Mouse (Mus musculus) left cerebral cortex, adult 9 months (tissue): Measurements from ENCODE around the gene Ercc1.

ENCODE experiments used
- DNase-seq, 2 experiments: peaks; one replicate each; pipeline ENCODE4 v3.0.0; 2022; ENCODE audit warnings: low spot score in 2 of 2

Ercc1 gene

DNA sequence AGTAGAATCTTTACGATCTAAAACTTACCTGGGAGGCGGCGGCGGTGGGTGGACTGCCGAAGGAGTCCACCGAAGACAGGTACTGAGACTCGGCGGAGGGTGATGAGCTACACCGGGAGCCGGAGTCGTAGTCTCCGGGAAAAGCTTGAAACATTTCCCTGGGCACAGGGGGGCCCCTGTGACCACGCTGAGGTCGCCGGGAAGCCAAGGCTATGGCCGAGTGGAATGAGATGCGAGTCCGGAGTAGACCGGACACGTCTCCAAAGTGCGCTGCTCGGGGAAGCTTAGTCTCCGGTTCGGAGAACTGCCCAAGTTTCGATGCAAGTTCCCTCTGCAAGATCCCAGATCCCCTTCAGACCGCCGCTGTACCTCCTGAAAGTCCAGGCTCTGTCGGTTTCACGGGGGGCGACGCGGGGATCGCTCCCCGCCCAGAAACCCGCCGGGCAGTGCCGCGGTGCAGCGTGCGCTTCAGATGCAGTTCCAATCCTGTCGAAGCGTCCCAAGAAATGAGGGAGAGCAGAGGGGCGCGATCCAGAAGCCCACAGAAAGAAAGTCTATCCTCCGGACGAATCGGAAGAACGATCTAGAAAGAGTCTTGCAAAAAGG lies 35.2 kb upstream of the Ercc1 start:
- no peak for DNase-seq

DNA sequence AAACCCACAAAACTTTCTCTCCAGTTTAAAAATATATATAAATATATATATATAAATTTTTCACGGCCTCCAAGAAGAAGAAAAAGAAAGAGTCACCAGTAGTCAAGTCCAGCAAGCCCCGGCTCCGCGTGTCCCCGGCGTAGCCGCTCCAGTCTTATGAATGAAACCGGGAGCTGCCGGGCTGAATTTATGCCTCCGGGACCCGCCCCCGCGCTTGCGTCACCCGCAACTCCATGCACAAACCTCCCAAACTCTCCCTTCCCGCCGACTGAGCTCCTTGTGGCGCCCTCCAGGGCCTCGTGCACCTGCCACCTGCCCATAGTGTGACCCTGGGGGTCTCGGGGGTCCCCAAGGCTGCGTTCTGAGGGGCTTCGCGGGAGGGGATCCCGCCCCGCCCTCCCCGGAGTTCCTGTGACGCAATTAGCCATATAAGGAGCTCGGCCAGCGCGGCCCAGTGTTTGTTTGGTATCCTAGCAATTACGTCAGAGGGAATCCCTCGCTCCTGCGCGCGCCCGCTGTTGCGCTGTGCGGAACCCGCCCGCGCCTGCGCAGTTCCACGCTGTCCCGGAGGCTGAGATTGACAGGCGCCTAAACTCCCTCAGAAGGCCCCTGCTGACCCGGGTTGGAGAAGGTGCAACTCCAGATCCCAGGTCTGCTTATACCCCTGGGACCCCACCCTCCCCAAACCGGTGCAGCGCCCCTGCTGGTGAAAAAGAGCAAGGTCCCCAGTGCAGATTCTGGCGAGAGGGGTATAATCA lies 34.5 kb upstream of the Ercc1 start, which contains the start of gene Fosb:
TSS of gene Fosb (minus strand) at position 168 of the 758 bp plus-strand sequence.
- DNase-seq: peak; percentile 88 to 96

DNA sequence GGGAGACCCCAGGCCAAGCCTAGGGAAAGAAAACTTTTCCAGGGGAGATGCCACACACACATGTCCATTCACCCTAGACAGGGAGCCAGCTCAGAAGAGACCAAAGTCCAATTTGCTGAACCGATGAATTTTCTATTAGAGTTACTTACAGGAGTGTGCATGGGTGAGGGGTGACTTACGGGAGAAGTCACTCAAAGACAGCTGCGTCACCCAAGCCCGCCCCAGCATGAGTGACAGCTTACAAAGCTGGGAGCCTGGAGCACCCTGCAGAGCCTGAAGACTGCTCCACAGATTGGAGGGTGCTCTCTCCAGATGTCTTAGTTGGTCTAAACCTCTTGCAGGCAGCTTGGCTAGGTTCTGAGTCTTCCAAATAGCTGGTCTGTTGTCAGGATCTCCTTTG lies 32.6 kb upstream of the Ercc1 start:
- no peak for DNase-seq

DNA sequence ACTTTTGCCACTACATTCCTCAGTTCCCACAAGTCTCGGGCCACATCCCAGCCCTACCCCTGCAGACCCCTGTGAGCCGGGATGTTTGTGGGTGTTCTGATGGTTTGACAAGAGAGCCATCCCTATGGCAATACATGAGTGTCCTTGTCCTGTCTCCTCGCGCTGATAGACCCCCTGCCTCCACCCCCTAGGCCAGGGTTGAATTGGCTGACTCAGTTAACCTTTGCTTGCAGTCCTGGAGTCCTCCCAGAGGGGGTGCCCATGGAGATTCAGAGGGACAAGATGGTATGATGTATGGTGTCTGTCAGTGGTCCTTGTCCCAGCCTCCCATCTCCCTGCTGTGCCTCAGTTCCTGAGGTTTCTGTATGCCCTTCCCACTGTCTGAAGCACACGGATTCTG lies 30.5 kb upstream of the Ercc1 start:
- no peak for DNase-seq

DNA sequence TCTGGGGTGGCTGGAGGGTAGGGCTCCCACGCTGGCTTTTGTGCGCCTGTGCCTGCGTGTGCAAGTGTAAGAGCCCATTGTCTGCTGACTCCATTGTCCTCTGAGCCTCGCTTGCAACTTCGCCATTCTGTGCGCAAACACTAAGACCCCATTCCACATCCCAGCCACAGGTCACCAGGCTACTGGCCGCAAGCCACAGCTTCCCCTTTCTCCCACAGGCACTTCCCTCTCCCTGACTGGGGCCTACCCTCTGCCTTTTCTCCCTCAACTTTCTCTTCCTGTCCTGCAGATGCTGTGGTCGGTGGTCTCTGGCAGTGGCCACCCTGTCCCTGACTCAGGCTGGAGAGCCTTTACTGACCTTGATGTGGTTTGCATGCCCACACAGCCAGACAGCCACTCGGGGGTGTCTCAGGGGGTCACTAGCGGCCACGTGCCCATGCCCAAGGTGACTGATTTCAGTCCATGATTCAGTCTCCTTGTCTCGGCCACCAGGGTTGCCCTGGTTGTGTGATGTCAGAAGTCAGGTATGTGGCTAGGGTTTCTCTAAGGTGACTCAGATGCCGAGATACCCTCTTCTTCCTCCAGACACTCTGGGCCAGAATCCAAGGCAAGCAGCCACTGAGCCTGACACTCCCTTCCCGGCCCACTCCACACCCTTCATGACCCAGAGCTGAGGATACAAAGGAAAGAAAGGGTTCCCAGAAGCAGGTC lies 28.0 kb upstream of the Ercc1 start:
- no peak for DNase-seq

DNA sequence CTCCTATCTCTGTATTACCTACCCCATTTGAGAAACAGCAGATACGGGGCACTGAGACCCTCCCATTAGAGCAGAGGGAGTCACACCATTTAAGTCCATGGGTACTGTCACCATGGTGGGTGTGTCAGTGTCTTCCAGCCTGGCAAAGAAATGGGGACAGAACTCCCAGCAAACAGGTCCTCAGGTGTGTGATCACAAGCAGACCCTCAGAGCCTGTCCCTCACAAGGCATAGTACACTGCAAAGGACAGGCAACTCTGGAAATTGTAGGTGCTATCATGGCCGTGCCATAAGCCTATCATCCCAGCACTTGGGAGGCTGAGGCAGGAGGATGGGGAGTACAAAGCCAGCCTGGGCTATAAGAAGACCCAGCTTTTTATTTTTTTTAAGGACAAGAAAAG lies 26.4 kb upstream of the Ercc1 start:
- no peak for DNase-seq

DNA sequence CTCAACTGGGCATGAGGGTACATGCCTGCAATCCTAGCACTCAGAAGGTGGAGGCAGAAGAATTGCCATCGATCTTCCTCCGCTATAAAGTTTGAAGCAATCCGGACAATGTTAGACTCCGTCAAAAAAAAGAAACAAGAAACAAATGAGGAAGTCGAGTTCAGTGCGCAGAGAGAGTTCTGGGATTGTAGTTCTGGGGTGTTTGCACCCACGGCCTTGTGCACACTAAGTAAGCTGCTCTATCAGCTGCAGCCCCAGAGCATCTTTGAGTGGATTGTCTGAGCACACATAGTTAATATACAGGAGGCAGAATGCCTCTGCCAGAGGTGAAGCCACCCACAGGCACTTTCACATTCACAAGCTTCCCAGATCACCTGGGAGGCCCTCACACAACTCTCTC lies 25.9 kb upstream of the Ercc1 start:
- no peak for DNase-seq

DNA sequence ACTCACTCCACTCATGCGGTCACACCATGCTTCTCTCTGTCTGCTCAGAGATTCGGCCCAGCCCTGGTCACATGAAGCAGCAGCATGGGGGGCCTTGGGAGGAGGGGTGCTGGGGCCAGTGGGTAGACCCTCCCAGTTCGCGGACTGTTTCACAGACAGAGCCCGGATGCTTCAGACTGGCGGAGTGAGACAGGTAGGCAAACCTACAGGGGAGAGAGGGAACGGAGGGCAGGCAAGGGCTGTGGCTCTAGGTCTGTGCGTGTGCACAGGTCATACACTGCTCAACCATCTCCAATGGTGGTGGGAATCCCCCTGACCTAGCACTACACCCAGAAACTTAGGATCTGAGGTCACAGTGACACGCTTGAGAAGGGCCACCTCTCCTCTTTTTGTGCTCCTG lies 25.1 kb upstream of the Ercc1 start:
- no peak for DNase-seq

DNA sequence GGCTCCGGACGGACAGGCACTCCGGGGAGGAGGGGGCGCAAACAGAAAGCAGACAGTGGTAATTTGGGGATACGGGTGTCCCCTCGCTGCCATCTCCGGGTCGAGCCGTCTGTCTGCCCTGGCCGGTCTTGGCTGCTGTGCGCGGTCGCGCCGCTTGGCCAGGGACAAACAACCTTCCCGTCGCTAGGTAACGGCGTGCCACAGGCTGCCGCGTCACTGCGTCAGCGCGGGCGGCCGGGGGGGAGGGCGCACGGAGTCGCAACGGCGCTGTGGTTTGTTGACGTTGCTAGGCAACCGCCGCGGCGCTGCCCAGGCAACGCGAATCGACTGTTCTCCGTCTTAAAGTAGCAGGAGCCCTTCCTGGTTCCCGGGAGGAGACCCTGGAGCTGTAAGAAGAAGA lies 24.7 kb upstream of the Ercc1 start:
- DNase-seq: peak; percentile 83 to 94

DNA sequence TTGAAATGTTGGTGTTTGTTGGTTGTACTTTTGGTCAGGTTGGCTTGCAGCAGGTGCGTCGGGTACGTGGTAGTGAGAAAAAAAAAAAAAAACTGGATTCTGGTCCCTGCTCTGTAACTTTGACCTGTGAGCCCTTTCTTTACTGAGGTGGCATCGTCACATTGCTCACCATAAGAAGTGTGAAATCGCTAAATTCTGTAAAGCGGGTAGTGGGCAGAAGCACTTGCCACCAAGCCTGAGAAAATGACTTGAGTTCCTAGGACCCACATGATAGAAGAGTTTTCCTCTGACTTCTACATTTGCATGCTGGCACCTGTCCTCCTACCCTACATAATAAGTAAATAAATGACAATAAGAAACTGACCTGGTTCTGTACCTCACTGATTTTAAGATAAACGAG lies 23.9 kb upstream of the Ercc1 start:
- no peak for DNase-seq

DNA sequence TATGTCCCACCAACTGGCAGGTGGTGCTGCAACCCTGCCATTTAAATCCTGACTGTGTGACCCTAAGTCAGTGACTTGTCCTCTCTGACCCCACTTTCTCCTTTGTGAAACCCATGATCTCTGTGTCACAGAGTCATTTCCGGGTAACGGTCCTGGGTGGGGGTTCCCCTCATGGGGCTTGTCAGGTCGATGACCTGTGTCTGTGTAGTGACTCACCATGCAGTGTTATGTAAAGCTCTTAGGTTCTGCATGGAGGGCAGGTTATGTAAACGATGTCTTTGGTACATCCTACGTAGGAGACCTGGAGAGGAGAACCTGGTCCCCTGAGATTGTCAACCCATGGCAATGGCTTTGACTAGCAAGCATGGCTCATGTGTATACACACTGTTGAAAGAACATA lies 23.1 kb upstream of the Ercc1 start:
- no peak for DNase-seq

DNA sequence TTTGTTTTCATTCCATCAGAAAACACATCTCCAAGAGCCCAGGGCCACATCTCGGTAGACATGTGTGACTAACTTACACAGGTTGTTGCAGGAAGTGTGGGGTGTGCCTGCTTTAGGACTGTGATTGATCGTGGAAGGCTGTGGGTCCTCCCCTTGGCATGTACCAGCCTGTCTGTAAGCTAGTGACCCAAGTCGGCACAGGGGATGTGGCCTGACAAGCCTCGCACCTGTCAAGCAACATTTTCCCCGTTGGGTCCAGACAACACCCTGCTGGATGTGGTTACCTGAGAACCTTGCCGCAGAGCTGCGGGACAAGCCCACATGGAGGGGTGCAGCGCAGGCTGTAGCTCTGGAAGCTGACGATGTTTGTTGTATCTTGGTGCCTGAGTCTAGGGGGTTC lies 22.1 kb upstream of the Ercc1 start:
- no peak for DNase-seq

DNA sequence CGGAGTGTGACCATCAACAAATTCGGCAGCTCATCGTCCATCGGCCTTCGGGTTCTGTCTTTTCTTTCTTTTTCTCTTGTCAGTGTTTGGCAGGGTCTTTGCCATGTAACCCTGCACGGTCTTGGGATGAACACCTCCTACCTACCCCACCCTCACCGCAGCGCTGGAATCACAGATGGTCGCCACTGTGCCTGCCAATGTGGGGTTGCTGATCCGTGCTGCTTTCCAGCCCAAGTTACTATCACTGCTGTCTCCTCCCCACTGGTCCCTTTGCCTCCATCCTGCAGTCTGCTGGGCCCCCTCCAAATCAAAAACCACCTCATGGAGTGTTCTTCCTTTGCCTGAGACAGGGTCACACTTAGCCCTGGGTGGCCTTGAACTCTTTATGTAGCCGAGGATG lies 20.4 kb upstream of the Ercc1 start:
- DNase-seq: no peak

DNA sequence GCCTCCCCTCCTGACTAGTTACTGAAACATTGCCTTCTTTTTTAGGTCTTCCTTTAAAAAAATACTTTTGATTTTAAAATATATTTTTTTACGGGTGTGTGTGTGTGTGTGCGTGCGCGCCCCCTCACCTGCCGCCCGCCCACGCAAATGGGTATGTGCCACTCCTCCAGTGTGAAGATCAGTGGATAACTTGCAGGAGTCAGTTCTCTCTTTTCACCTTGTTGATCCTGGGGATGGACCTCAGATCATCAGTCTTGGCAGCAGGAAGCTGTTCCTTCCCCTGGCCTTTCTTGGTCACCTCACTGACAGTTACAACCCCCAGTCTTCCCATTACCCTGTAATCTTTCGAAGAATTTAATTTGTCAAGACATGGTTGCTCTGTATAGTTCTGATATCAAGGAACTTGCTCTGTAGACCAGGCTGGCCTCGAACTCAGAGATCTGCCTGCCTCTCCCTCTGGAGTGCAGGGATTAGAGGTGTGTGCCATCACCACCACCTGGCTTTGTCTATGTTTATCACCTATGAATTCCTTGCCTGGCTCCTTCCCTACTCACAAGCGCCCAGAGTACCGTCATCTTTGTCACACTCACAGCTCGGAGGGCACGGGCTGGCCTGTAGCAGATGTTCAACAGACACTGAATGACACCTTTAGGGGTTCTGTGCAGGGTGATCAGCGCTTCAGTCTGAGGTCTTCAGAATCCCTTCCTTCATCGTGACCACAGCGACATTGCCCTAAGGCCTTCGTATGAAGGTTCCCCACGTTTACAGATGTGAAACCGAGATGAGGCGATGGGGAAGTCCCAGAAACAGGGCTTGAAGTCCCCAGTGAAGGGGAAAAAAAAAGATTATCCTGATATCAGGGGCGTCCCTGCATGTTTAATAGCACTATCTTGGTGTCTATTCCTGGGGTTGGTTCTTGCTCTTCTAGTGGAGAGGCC lies 19.0 kb upstream of the Ercc1 start:
- no peak for DNase-seq

DNA sequence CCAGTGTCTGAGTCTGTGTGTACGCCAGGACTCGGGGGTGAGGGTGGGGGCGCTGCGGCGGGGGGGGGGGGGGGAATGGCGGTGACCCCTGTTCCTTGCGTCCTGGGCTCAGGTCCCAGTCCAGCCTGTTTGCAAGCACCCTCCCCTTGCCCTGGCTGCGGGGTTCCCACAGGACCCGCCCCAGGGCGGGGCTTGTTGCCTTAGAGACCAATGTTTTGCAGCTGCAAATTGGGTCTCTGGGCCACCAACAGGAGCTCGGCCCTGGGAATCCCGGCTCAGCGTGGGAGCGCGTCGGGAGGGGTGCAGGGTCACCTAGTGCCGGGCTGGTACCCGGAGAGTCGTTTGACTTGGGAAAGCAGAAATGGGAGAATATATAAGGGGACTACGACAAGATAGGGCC lies 18.2 kb upstream of the Ercc1 start:
- DNase-seq: peak in 1 of 2 experiments; percentile 64

DNA sequence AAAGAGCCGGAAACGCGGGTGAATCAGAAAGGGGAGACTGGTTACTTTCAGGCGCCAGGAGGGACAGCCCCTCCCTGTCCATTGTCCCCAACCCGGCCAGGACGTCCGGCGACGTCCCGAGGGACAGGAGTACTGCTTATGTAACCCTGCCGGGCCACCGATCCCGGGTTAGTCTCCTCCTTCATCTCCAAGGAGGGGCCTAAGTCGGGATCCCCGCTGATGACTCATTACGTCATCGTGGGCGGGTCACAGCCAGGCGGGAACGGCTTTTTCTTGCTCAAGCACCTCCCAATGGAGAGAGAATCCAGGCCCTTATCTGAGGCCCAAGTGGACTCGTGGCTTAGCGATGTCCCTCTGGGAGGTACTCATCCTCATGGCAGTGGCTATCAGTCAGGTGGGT lies 17.4 kb upstream of the Ercc1 start:
- DNase-seq: peak; percentile 83 to 89

DNA sequence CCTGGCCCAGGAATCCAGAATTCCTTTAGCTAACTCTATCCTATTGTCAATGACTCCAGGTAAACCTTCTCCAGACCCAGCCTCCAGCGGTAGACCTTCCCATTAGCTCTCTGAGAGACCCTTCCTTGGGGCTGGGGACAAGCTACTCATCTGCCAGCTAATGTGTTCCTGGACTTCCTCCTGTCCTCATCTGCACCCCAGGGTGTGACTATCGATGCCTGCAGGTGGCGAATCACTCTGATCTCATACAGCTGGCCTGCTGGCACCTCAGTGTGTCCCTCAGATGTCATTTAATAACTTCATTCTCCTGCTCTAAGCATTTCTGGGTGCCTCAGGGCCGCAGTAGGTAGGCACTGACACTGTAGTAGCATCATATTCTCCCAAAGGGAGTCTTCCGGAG lies 16.8 kb upstream of the Ercc1 start:
- DNase-seq: no peak

DNA sequence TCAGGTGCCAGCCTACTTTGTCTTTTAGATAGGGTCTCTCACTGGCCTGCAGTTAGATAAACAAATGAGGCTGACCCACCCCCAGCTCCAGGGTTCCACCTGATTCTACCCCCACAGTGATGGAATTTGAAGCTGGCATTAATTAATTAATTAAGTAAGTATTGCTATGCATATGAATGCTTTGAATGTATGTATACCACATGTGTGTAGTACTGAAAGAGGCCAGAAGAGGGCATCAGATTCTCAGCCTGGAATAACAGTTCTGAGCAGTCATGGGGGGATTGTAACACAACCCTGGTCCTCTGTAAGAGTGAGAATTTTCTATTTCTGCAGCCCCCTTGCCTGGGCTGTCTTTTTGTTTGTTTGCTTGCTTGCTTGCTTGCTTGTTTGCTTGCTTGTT lies 16.2 kb upstream of the Ercc1 start:
- DNase-seq: no peak

DNA sequence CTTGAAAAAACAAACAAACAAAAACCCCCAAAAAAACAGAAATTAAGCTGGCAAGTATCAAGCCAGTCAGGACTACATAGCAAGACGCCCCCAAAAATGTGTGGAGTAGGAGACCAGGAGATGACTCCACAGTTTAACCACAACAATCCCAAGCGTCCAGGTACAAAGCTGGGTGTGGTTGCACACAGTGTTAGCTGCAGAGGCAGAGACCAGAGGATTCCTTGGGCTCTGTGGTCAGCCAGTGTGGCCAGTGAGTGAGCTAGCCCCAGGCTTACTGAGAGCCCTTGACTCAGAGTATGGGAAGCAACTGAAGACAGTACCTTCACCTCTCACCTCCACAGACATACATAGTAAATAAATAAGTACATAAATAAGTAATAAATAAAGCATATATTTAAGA lies 12.7 kb upstream of the Ercc1 start:
- DNase-seq: no peak

DNA sequence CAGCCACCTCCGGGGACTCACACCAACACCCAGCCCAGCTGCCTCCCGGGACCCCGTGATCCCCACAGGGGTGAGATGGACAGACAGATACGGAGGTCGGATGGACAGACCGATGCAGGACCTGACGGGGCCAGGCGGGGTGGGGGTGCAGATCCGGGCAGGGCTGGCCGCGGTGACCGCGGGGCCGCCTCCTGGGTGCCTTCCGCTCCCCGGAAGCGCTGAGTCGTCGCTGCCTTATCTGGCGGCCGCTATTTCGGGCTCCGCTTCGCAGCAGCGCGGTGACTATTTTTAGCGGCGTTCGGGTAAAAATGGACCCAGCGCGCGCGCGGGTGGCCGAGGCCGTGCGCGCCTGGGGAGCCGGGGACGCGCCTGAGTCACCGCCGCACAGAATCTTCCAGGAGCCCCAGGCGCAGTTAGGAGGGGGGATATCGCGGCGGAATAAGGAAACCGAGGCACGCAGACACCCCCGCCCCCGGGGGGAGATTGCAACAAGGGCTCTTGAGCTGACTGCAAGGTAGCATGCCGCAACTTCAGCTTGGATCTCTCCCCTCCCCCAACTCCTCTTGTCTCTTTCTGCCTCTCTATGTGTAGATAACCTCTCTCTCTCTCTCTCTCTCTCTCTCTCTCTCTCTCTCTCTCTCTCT lies 11.7 kb upstream of the Ercc1 start:
- DNase-seq: peak; percentile 71 to 87

DNA sequence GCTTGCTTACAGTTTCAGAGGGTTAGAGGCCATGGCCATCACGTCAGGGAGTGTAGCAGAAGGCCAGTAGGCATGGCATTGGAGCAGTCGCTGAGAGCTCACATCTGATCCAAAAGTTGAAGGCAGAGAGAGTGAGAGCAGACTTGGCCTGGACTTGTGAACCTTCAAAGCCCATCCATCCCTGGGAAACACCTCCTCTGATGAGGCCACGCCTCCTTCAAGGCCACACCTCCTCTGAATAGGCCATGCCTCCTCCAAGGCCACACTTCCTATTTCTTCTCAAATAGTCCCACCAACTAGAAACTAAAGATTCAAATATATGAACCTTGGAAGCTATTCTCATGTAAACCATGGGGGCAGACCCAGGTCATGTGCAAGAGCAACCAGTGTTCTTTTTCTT lies 9.0 kb upstream of the Ercc1 start:
- DNase-seq: no peak
